Comparison of ENCODE assay signal across 11 mouse cellular contexts in genomic region chr9:21944267-21944666, GRCm38 (mm10). TPM values are rescaled to one million over a fixed set of nuclear protein-coding genes. Genes with fewer than 3 reads are reported as not detected.
A peak's percentile ranks its signal among the peaks of the same experiment; 100 is the strongest.
DNase-seq lines count a peak whose midpoint lies in the region; ATAC-seq and TF ChIP-seq lines count a peak whose summit lies in the region.
"Had no signal": no experiment of that assay in that cellular context is flagged by ENCODE, and none has a peak within 500 bp of the region (broad histone marks: within the 10 kb centered on the region; RNA-seq: fewer than 3 reads in every experiment).

No protein-coding gene starts in this region.

- H3K4me3 ChIP-seq in heart, embryonic 11.5 days (ENCODE audit: low read depth, low read length) = no peak overlapping the region
- H3K4me3 ChIP-seq in heart, adult 2 months = no peak overlapping the region
- no peak overlapping the region for H3K4me3 ChIP-seq in lung, embryonic 16.5 days (ENCODE audit: low read length)
- H3K4me3 ChIP-seq in liver, embryonic 15.5 days (replicated peaks) = no peak overlapping the region

- H3K79me2 ChIP-seq in heart, adult 2 months (replicated peaks; ENCODE audit: control insufficient read depth, insufficient read depth, low read length) = no peaks in the 10 kb centered on the region

- DNase-seq in heart, adult 2 months = no peak
- no peak for DNase-seq in lung, postnatal 14 days
- DNase-seq in right cerebral cortex, adult 2 months (ENCODE audit: low spot score in 2 of 2) = no peak
- no peak for DNase-seq in layer of hippocampus, adult 9-10 months (ENCODE audit: low spot score)
- DNase-seq: heart, adult 18-20 months; lung, adult 18-20 months; right cerebral cortex, postnatal 14 days had no signal

- no peak for TF ChIP-seq CTCF in heart, adult 2 months (IDR thresholded peaks at IDR 0.05)

- H3K9ac ChIP-seq in heart, embryonic 11.5 days (ENCODE audit: low read depth, low read length) = no peak overlapping the region
- no peak overlapping the region for H3K9ac ChIP-seq in heart, adult 2 months (ENCODE audit: low read depth, low read length)
- no peak overlapping the region for H3K9ac ChIP-seq in lung, embryonic 16.5 days (ENCODE audit: low read length)
- no peak overlapping the region for H3K9ac ChIP-seq in liver, embryonic 15.5 days

- no peak for ATAC-seq in heart, embryonic 11.5 days (replicated peaks; ENCODE audit: insufficient number of reproducible peaks, low FRiP score, low TSS enrichment)
- 0 out of 2 replicates have a peak, but pooled peaks have one; percentile 13 for ATAC-seq in lung, embryonic 16.5 days (ENCODE audit: low read depth)
- peak; percentile 17; the same call in 1 of the 2 replicates for ATAC-seq in common myeloid progenitor, adult 5-6 weeks (replicated peaks; ENCODE audit: low read depth, poor library complexity, severe bottlenecking)
- ATAC-seq in liver, embryonic 15.5 days (ENCODE audit: insufficient read depth) = 0 out of 2 replicates have a peak, but pooled peaks have one; percentile 17

- H3K27me3 ChIP-seq in heart, embryonic 11.5 days (ENCODE audit: control insufficient read depth, insufficient read depth, low read length) = peaks cover 42% of the 10 kb centered on the region
- peaks cover 5% of the 10 kb centered on the region for H3K27me3 ChIP-seq in heart, adult 2 months (ENCODE audit: control insufficient read depth, insufficient read depth, low read length)
- H3K27me3 ChIP-seq in lung, embryonic 16.5 days (ENCODE audit: control insufficient read depth, insufficient read depth, low read depth, low read length) = peaks cover 6% of the 10 kb centered on the region; the same call in 1 of the 2 replicates
- H3K27me3 ChIP-seq in liver, embryonic 15.5 days = peaks cover 37% of the 10 kb centered on the region

- H3K27ac ChIP-seq in heart, embryonic 11.5 days (ENCODE audit: low read depth, low read length) = no peak overlapping the region
- no peak overlapping the region for H3K27ac ChIP-seq in heart, adult 2 months
- H3K27ac ChIP-seq in lung, embryonic 16.5 days (ENCODE audit: low read length) = no peak overlapping the region
- H3K27ac ChIP-seq in liver, embryonic 15.5 days (replicated peaks) = no peak overlapping the region

- H3K4me1 ChIP-seq in heart, embryonic 11.5 days (ENCODE audit: control insufficient read depth, insufficient read depth, low read length) = peaks cover 3% of the 10 kb centered on the region; the same call in 1 of the 2 replicates
- no peaks in the 10 kb centered on the region for H3K4me1 ChIP-seq in heart, adult 2 months (ENCODE audit: control insufficient read depth, insufficient read depth, low read length)
- no peaks in the 10 kb centered on the region for H3K4me1 ChIP-seq in lung, embryonic 16.5 days (replicated peaks; ENCODE audit: control insufficient read depth, insufficient read depth, low read length)
- H3K4me1 ChIP-seq in liver, embryonic 15.5 days (replicated peaks) = peaks cover 14% of the 10 kb centered on the region

- H3K4me2 ChIP-seq in heart, embryonic 11.5 days = peak overlapping the region; percentile 27; the same call in 1 of the 2 replicates
- no peak overlapping the region for H3K4me2 ChIP-seq in lung, embryonic 16.5 days (ENCODE audit: low read depth, low read length)
- H3K4me2 ChIP-seq in liver, embryonic 15.5 days = peak overlapping the region; percentile 10

- no peaks in the 10 kb centered on the region for H3K9me3 ChIP-seq in heart, embryonic 11.5 days (replicated peaks; ENCODE audit: control insufficient read depth, low read length)
- H3K9me3 ChIP-seq in lung, embryonic 16.5 days (ENCODE audit: control insufficient read depth, low read length) = no peaks in the 10 kb centered on the region
- no peaks in the 10 kb centered on the region for H3K9me3 ChIP-seq in liver, embryonic 15.5 days (replicated peaks)

- no peaks in the 10 kb centered on the region for H3K36me3 ChIP-seq in heart, embryonic 11.5 days (ENCODE audit: control insufficient read depth, insufficient read depth, low read length)
- H3K36me3 ChIP-seq in heart, adult 2 months (ENCODE audit: control insufficient read depth, insufficient read depth, low read length) = no peaks in the 10 kb centered on the region
- no peaks in the 10 kb centered on the region for H3K36me3 ChIP-seq in lung, embryonic 16.5 days (ENCODE audit: control insufficient read depth, insufficient read depth, low read length)
- H3K36me3 ChIP-seq in liver, embryonic 15.5 days (replicated peaks) = no peaks in the 10 kb centered on the region

- whole genome bisulfite sequencing in heart, embryonic 11.5 days (ENCODE audit: insufficient replicate concordance) = 10% methylated on average over 23 of the region's 23 CpGs
- WGBS in heart, adult 2 months = 15% methylated on average over 23 of the region's 23 CpGs
- whole genome bisulfite sequencing in lung, embryonic 16.5 days = 16% methylated on average over 23 of the region's 23 CpGs
- WGBS in liver, embryonic 15.5 days (ENCODE audit: insufficient replicate concordance) = 16% methylated on average over 23 of the region's 23 CpGs

- no peak for TF ChIP-seq EP300 in heart, adult 2 months (IDR thresholded peaks at IDR 0.05; ENCODE audit: insufficient read depth, low read depth, low read length)

- TF ChIP-seq POLR2A in heart, adult 2 months (IDR thresholded peaks at IDR 0.05; ENCODE audit: insufficient read depth, low read depth, low read length) = no peak

- intact Hi-C loops in heart, adult 2 months (cut with DNase I) = no loop called here

RNA-seq across cellular contexts. Expression of gene Plppr2, which starts 7.4 kb away (rescaled TPM):
- polyA plus RNA-seq in heart, embryonic 11.5 days (2014; fragmentation: Nextera tagmentation; extraction: Ambion mirVana) = 5.3 and 5.5 TPM in 2 replicates
- 1 to 10 TPM; 2.5 to 2.6 TPM for total RNA-seq in heart, adult 2 months (2021)
- 5.3 and 7.5 TPM in 2 replicates for polyA plus RNA-seq in heart, adult 2 months (2012; rRNA removed)
- 7.7 and 8.2 TPM in 2 replicates for polyA plus RNA-seq in lung, embryonic 16.5 days (2015; fragmentation: Nextera tagmentation; extraction: Ambion mirVana)
- total RNA-seq in common myeloid progenitor, adult 5-6 weeks (2017) = 0.09 TPM in 1 of 2 replicates, not detected in the other
- 1.2 and 1.5 TPM in 2 replicates for polyA plus RNA-seq in liver, embryonic 15.5 days (2015; fragmentation: Nextera tagmentation; extraction: Ambion mirVana)

RNA-seq across cellular contexts. Expression of gene Swsap1, which starts 11.3 kb away (rescaled TPM):
- 9.0 and 13.1 TPM in 2 replicates for polyA plus RNA-seq in heart, embryonic 11.5 days (2014; fragmentation: Nextera tagmentation; extraction: Ambion mirVana)
- 1 to 10 TPM; 6.5 to 7.4 TPM for total RNA-seq in heart, adult 2 months (2021)
- 4.6 and 6.2 TPM in 2 replicates for polyA plus RNA-seq in heart, adult 2 months (2012; rRNA removed)
- polyA plus RNA-seq in lung, embryonic 16.5 days (2015; fragmentation: Nextera tagmentation; extraction: Ambion mirVana) = 5.4 and 6.2 TPM in 2 replicates
- 3.7 and 6.9 TPM in 2 replicates for total RNA-seq in common myeloid progenitor, adult 5-6 weeks (2017)
- 2.2 and 2.5 TPM in 2 replicates for polyA plus RNA-seq in liver, embryonic 15.5 days (2015; fragmentation: Nextera tagmentation; extraction: Ambion mirVana)

RNA-seq across cellular contexts. Expression of gene Tmem205, which starts 16.9 kb away (rescaled TPM):
- polyA plus RNA-seq in heart, embryonic 11.5 days (2014; fragmentation: Nextera tagmentation; extraction: Ambion mirVana) = 39.0 and 45.1 TPM in 2 replicates
- 10 to 100 TPM; 65.5 to 71.8 TPM for total RNA-seq in heart, adult 2 months (2021)
- polyA plus RNA-seq in heart, adult 2 months (2012; rRNA removed) = 96.1 and 129 TPM in 2 replicates
- 58.8 and 65.3 TPM in 2 replicates for polyA plus RNA-seq in lung, embryonic 16.5 days (2015; fragmentation: Nextera tagmentation; extraction: Ambion mirVana)
- 12.1 and 14.1 TPM in 2 replicates for total RNA-seq in common myeloid progenitor, adult 5-6 weeks (2017)
- 137 and 160 TPM in 2 replicates for polyA plus RNA-seq in liver, embryonic 15.5 days (2015; fragmentation: Nextera tagmentation; extraction: Ambion mirVana)

RNA-seq across cellular contexts. Expression of gene Ccdc159, which starts 17.0 kb away (rescaled TPM):
- 2.3 and 3.3 TPM in 2 replicates for polyA plus RNA-seq in heart, embryonic 11.5 days (2014; fragmentation: Nextera tagmentation; extraction: Ambion mirVana)
- total RNA-seq in heart, adult 2 months (2021) = 1 to 10 TPM; 3.0 to 3.4 TPM
- 4.9 and 6.6 TPM in 2 replicates for polyA plus RNA-seq in heart, adult 2 months (2012; rRNA removed)
- 5.9 and 6.4 TPM in 2 replicates for polyA plus RNA-seq in lung, embryonic 16.5 days (2015; fragmentation: Nextera tagmentation; extraction: Ambion mirVana)
- total RNA-seq in common myeloid progenitor, adult 5-6 weeks (2017) = not detected in 2 replicates
- polyA plus RNA-seq in liver, embryonic 15.5 days (2015; fragmentation: Nextera tagmentation; extraction: Ambion mirVana) = 0.99 and 1.5 TPM in 2 replicates

RNA-seq across cellular contexts. Expression of gene Epor, which starts 19.0 kb away (rescaled TPM):
- polyA plus RNA-seq in heart, embryonic 11.5 days (2014; fragmentation: Nextera tagmentation; extraction: Ambion mirVana) = 15.4 and 22.8 TPM in 2 replicates
- 1 to 10 TPM; 1.1 to 1.4 TPM for total RNA-seq in heart, adult 2 months (2021)
- polyA plus RNA-seq in heart, adult 2 months (2012; rRNA removed) = 2.1 and 2.5 TPM in 2 replicates
- 7.5 and 10.3 TPM in 2 replicates for polyA plus RNA-seq in lung, embryonic 16.5 days (2015; fragmentation: Nextera tagmentation; extraction: Ambion mirVana)
- total RNA-seq in common myeloid progenitor, adult 5-6 weeks (2017) = 11.0 and 22.8 TPM in 2 replicates
- 124 and 142 TPM in 2 replicates for polyA plus RNA-seq in liver, embryonic 15.5 days (2015; fragmentation: Nextera tagmentation; extraction: Ambion mirVana)
